Mouse (Mus musculus) neutrophil, adult 5-6 weeks (primary cell): ENCODE results near the gene Dek. TPM values are rescaled to one million over a fixed set of nuclear protein-coding genes. Genes with fewer than 3 reads are reported as not detected.
A peak's percentile ranks its signal among the peaks of the same experiment; 100 is the strongest.

Experiments used
- ATAC-seq: fragments of 151-379, 151-347 bp; 2 replicates; pipeline ENCODE4 v1.8.0; 2017; ENCODE audit warnings: mild to moderate bottlenecking, moderate TSS enrichment; ENCODE audit not compliant: insufficient number of reproducible peaks, poor library complexity, low FRiP score, severe bottlenecking; ENCODE audit errors: extremely low read depth
- total RNA-seq: library from RNA; stranded (forward); fragments of 200-1000 nt; gene quantifications from 2 replicates; pipeline ENCODE4 v1.2.3, GENCODE M21; 2017

The Dek gene
- total RNA-seq, 1 experiment from 2014 or later = 222 TPM

GRCm38 (mm10) chr13:47112924-47113323, 6.9 kb upstream of the Dek start:
- no peak for ATAC-seq

- ATAC-seq = no peak
Measured at GRCm38 (mm10) chr13:47112056-47112455, 6.1 kb upstream of the Dek start.

- ATAC-seq = no peak
Measured at GRCm38 (mm10) chr13:47111185-47111584, 5.2 kb upstream of the Dek start.

GRCm38 (mm10) chr13:47109239-47109638, 3.2 kb upstream of the Dek start:
- ATAC-seq = no peak

GRCm38 (mm10) chr13:47106580-47106888, 533 bp upstream of the Dek start:
- 0 out of 2 replicates have a peak, but pooled peaks have one; percentile 1 for ATAC-seq

- ATAC-seq = no peak
Measured at GRCm38 (mm10) chr13:47104856-47105541, 1.0 kb downstream of the Dek start.

GRCm38 (mm10) chr13:47104146-47104545, 1.9 kb downstream of the Dek start:
- ATAC-seq = no peak

GRCm38 (mm10) chr13:47100587-47100986, 5.4 kb downstream of the Dek start:
- ATAC-seq = no peak

- ATAC-seq = no peak
Measured at GRCm38 (mm10) chr13:47099265-47099664, 6.7 kb downstream of the Dek start.

GRCm38 (mm10) chr13:47096591-47096990, 9.4 kb downstream of the Dek start:
- no peak for ATAC-seq

- no peak for ATAC-seq
Measured at GRCm38 (mm10) chr13:47093791-47094190, 12.2 kb downstream of the Dek start.

- no peak for ATAC-seq
Measured at GRCm38 (mm10) chr13:47089271-47089670, 16.7 kb downstream of the Dek start.

- ATAC-seq = no peak
Measured at GRCm38 (mm10) chr13:47088433-47088832, 17.6 kb downstream of the Dek start.

GRCm38 (mm10) chr13:47080905-47081505, 25.0 kb downstream of the Dek start:
- ATAC-seq = no peak

- no peak for ATAC-seq
Measured at GRCm38 (mm10) chr13:47078799-47079198, 27.2 kb downstream of the Dek start.

GRCm38 (mm10) chr13:47077367-47077766, 28.6 kb downstream of the Dek start:
- no peak for ATAC-seq

- no peak for ATAC-seq
Measured at GRCm38 (mm10) chr13:47076156-47076555, 29.8 kb downstream of the Dek start.

- no peak for ATAC-seq
Measured at GRCm38 (mm10) chr13:47072484-47072883, 33.5 kb downstream of the Dek start.

GRCm38 (mm10) chr13:47071871-47072270, 34.1 kb downstream of the Dek start:
- ATAC-seq = no peak

GRCm38 (mm10) chr13:47070329-47071080, 35.5 kb downstream of the Dek start:
- no peak for ATAC-seq
